Mouse (Mus musculus) olfactory bulb, adult 2 months (tissue): Measurements from ENCODE around the gene Dus2.

ENCODE experiments used
- CTCF ChIP-seq: fragments of 200-500 bp; IDR thresholded peaks from 2 replicates; pipeline ENCODE4 v1.5.1; 2012; ENCODE audit warnings: low read depth, mild to moderate bottlenecking, low read length, moderate library complexity; ENCODE audit not compliant: insufficient read depth
- POLR2A ChIP-seq: fragments of 200-500 bp; IDR thresholded peaks from 2 replicates; pipeline ENCODE4 v1.6.1; 2012; ENCODE audit warnings: mild to moderate bottlenecking, low read depth, low read length, moderate library complexity; ENCODE audit not compliant: insufficient read depth

DNA sequence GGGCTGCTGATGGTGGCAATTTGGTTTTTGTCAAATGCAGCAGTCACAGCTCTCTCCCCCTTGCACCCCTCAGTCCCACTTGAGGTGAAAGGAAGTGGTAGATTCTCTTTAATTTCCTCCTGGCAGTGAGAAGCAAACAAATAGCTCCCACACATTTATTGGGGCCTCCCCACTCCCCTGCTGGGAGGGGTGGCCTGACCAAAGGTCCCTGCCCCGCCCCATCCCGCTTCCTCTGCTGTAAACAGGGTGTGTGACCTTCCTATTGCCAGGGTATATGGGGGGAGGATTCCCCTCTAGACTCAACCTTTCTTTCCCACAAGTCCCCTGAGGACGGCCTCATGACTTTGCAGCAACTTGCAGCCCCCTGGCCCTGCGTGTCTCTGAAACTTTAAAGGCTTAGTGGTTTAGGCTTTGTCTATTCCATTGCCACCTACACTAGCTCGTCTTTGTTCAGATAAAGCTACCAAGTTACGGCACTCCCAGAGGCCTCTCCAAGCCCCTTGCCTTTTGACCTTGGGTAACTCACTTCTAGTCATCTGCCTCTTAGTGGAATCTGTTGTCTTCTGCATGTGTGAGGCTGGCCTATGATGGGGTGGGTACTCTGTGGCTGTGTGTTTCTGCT is 63.2 kb downstream of the Dus2 start:
- TF ChIP-seq CTCF (no peak), POLR2A (no peak)
